Mouse (Mus musculus): Measurements from ENCODE around the gene Gm49369.

DNA sequence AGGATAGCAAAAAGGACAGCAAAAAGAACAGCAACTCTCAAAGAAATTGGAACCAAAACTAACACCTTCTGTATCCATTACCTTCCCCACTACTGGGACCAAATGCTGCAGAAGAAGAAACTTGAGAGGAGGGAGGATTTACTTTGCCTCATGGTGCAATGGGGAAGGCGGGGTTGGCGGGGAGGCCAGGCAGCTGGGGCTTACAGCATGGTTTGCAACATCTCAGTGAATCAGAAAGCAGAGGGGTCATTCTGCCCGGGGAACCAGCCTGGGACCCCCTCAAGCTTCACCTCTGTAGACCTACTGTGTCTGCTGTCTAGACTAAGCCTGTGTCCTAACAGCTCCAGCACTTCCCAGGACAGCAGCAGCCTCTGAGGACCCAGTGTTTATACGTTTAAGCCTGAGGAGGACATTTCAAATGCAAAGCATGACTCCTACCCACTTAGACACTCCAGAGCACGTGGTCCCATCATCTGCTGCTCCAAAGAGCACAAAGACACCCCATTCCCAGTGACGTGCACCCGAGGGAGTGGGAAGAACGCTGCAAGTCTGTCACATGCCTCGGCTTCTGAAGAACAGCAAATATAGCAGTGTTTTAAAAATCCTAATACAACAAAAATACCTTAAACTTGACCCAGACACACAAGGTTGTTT, 33.0 kb downstream of the Gm49369 start:
- TF ChIP-seq CTCF (IDR thresholded peaks at IDR 0.05; ENCODE audit: low read depth, low read length) (no peak), POLR2A (IDR thresholded peaks at IDR 0.05; ENCODE audit: insufficient read depth, low read length) (no peak), EP300 (IDR thresholded peaks at IDR 0.05; ENCODE audit: insufficient read depth, low read depth, low read length) (no peak)
